Comparison of ENCODE assay signal across 8 mouse cellular contexts in genomic region chr19:60581377-60582290, GRCm38 (mm10). TPM values are rescaled to one million over a fixed set of nuclear protein-coding genes. Genes with fewer than 3 reads are reported as not detected.
DNase-seq lines count a peak whose midpoint lies in the region; ATAC-seq and TF ChIP-seq lines count a peak whose summit lies in the region.

No protein-coding gene starts in this region.

- no peak for DNase-seq in left cerebral cortex, adult 2 months (ENCODE audit: extremely low spot score in 1 of 2, low spot score in 2 of 2)
- DNase-seq in left cerebral cortex, postnatal 25 days (ENCODE audit: low spot score in 2 of 2), result no peak
- DNase-seq in c-Kit-positive CD71-positive TER-119-positive erythroid progenitor cells, embryonic 14.5 days (ENCODE audit: low spot score), result peak; percentile 18
- peak; percentile 14 for DNase-seq in lung, postnatal 10 days
- no peak for DNase-seq in adrenal gland, postnatal 14 days
- DNase-seq in layer of hippocampus, postnatal 10 days (ENCODE audit: low spot score in 2 of 2), result no peak
- no peak for DNase-seq in frontal cortex, adult 2 months (ENCODE audit: extremely low spot score in 1 of 2, low spot score in 1 of 2)

- ATAC-seq in hematopoietic stem cell, adult 5-6 weeks (replicated peaks in 1 of 2; ENCODE audit: insufficient read depth in 1 of 2, low FRiP score in 2 of 2, low TSS enrichment in 1 of 2, low read depth in 1 of 2, poor library complexity in 2 of 2, severe bottlenecking in 2 of 2), result peak; percentile 5 to 8; a peak in 2 of 4 replicates

- no peak for TF ChIP-seq CTCF in left cerebral cortex, adult 2 months (IDR thresholded peaks at IDR 0.05)

- intact Hi-C loops in left cerebral cortex, adult 2 months (cut with DNase I), result loop anchor here (1.0 kb wide), 1 partner anchor 175 kb away; no protein-coding TSS in a partner anchor
- intact Hi-C loops in left cerebral cortex, postnatal 25 days (cut with DNase I), result loop anchor here (1.0 kb wide), 1 partner anchor 175 kb away; no protein-coding TSS in a partner anchor

- peak overlapping the region; percentile 75 for H3K27ac ChIP-seq in left cerebral cortex, adult 2 months

- peak overlapping the region; percentile 78 for H3K4me3 ChIP-seq in left cerebral cortex, adult 2 months

RNA-seq across cellular contexts. Expression of gene Cacul1, which starts 0.8 kb away (rescaled TPM):
- 10 to 100 TPM; 53.3 to 53.6 TPM for total RNA-seq in left cerebral cortex, adult 2 months (2021)
- 10 to 100 TPM; 48.3 to 50.1 TPM for total RNA-seq in left cerebral cortex, postnatal 25 days (2021)
- 41.6 and 52.0 TPM in 2 replicates for total RNA-seq in hematopoietic stem cell, adult 5-6 weeks (2017)
- total RNA-seq in adrenal gland, postnatal 14 days (2021), result 36.0 and 42.8 TPM in 2 replicates
- 10 to 100 TPM; 46.0 to 50.0 TPM for total RNA-seq in layer of hippocampus, postnatal 10 days (2021)
- 22.4 and 23.3 TPM in 2 replicates for polyA plus RNA-seq in frontal cortex, adult 2 months (2012; rRNA removed)

Comparison
In these comparisons a context has a peak if more than half of its experiments do, and no peak if none do; other contexts are left out.
1. DNase-seq: peak in c-Kit-positive CD71-positive TER-119-positive erythroid progenitor cells, embryonic 14.5 days (single experiment) and lung, postnatal 10 days (single experiment); none in left cerebral cortex, adult 2 months (0 of 2), left cerebral cortex, postnatal 25 days (0 of 2), adrenal gland, postnatal 14 days (single experiment), layer of hippocampus, postnatal 10 days (0 of 2) and frontal cortex, adult 2 months (0 of 2).